Mouse (Mus musculus): Measurements from ENCODE around the gene Gm17019. TPM values are rescaled to one million over a fixed set of nuclear protein-coding genes. Genes with fewer than 3 reads are reported as not detected.
"Not testable (repeated sequence)": the region's sequence is repeated elsewhere in the genome, so short reads cannot be mapped to it uniquely, and the experiment has no call there.

Gene Gm17019
- total RNA-seq, 2 experiments from 2014 or later: not detected

DNA sequence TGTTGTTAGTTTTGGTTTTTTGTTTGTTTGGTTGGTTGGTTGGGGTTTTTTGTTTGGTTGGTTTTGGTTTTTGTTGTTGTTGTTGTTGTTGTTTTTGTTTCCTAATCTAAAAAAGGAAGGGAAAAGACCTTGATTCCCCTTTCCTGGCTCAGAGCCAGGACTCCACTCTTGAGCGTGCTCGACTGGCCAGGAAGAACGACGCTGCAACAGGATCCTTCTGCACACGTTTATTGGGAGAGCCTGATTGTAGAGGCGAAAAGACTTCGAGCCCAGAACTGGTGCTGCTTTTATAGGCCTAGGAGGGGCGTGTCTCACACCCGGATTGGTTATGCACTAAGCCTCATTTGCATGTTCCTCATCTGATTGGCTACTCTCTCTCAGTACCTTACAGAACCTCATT, 34.7 kb downstream of the Gm17019 start:
- ATAC-seq (replicated peaks; ENCODE audit: low FRiP score, low TSS enrichment, poor library complexity, severe bottlenecking): not testable (repeated sequence)

DNA sequence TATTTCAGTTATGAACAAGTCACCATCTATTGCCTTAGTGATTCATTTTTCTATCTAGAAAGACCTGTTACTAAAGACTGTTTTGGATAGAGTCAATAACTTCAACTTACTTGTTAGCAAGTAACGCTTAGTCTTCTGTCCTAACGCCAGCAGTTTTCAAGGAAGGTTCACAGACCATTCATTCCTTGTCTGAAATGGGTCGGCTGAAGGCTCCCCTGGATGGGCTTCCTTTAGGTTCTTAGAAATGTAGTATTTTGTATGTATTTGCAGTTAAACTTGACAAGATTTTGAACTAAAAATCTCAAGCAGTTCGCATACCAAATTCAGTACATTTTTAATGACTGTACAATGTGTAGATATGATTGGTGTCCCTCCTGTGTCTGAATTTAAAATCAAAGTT, 35.2 kb downstream of the Gm17019 start:
- not testable (repeated sequence) for ATAC-seq (replicated peaks; ENCODE audit: low FRiP score, low TSS enrichment, poor library complexity, severe bottlenecking)

DNA sequence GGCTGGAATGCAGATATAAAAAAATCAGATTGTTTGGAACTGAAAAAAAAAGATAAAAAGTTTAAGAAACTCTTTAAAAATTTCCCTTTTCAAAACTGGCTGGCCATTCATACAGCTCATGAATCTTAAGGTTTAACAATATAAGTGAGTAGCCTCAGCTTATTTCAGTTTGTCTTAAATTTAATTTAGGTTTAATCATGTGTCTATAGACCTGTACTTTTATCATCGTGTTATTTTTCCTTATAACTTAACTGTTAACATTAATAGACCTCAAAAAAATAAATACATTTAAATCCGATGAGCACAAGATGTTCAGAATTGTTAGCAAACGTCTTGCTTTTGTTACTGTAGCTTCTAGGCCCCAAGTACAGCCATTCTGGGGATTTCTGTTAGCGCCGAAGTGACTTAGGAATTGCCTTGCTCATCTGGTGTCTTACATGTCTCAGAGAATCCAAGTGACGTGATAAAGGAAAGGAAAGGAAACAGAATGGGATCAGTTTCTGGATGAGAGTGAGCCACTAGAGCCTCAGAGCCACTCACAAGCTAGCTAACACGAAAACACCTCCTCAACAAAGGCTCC, 36.0 kb downstream of the Gm17019 start:
- ATAC-seq (replicated peaks; ENCODE audit: low FRiP score, low TSS enrichment, poor library complexity, severe bottlenecking): not testable (repeated sequence)

DNA sequence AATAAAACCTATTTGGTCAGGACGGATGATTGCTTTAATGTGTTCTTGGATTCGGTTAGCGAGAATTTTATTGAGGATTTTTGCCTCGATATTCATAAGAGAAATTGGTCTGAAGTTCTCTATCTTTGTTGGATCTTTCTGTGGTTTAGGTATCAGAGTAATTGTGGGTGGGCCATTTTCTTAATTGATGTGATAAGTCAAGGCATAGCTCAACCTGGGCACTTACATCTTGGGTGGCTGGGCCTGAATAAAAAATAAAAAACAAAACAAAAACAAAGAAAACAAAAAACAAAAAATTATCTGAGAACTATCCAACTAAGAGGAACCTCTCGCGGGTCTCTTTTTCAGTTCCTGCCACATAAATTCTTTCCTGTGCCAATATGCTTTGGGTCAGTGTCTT, 38.7 kb downstream of the Gm17019 start:
- not testable (repeated sequence) for ATAC-seq (replicated peaks; ENCODE audit: low FRiP score, low TSS enrichment, poor library complexity, severe bottlenecking)

DNA sequence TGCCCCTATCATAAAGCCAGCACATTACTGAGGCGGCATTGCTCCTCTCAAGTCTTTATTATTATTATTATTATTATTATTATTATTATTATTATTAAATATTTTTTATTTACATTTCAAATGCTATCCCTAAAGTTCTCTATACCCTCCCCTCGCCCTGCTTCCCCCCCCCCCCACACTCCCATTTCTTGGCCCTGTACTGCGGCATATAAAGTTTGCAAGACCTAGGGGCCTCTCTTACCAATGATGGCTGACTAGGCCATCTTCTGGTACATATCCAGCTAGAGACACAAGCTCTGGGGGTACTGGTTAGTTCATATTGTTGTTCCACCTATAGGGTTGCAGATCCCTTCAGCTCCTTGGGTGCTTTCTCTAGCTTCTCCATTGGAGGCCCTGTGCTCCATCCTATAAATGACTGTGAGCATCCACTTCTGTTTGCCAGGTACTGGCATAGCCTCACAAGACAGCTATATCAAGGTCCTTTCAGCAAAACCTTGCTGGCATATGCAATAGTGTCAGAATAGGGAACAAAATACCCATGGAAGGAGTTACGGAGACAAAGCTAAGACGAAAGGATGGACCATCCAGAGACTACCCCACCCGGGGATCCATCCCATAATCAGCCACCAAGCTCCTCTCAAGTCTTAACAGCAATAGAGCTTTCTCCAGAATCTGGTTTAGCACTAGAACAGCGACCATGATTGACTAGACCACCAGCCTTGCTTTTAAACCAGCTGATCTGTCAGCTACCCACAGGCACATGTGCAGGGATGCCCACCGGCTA, 42.2 kb downstream of the Gm17019 start:
- not testable (repeated sequence) for ATAC-seq (replicated peaks; ENCODE audit: low FRiP score, low TSS enrichment, poor library complexity, severe bottlenecking)

DNA sequence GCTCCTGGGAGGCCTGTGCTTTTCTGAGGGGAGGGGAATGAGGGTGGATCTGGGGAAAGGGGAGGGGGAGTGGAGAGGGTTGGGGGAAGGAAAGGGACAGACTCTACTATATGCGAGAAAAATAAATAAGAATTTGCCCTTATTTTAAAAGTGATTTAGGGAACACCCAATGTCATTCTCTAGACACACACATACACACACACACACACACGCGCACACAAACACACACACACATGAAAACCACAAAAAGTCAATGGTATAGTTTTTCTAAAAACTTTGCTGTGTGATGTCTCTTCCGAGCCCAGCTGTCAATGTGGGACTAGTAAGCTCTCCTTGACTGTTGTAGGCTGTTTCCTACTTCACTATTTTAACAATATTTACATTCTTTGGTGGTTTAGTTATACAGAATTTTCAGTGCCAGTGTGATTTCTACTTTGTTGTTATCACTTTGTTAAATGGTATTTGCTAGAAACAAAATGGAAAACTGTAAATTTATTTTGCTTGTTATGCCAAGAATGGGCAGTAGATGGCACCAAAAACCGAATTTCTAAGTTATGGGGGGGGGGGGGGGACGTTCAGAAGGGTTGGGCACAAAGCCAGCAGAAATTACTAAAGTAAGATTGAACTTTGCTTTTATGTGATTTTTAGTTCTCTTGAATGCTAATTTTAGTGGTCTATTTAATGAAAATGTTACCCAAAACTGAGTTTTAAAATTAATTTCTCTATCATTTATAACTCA, 46.0 kb downstream of the Gm17019 start:
- ATAC-seq (replicated peaks; ENCODE audit: low FRiP score, low TSS enrichment, poor library complexity, severe bottlenecking): not testable (repeated sequence)

Other genes starting within 250 kb of the Gm17019 start
- not detected in 2 replicates for gene Gm9758, start 118.1 kb downstream of the Gm17019 start, total RNA-seq (2014; fragmentation: Nextera tagmentation)
- not detected in 2 replicates for gene Gm9758, start 118.1 kb downstream of the Gm17019 start, total RNA-seq (2017)
- not detected in 2 replicates for gene Speer4e, start 94.6 kb downstream of the Gm17019 start, total RNA-seq (2014; fragmentation: Nextera tagmentation)
- gene Speer4e, start 94.6 kb downstream of the Gm17019 start, total RNA-seq (2017): not detected in 2 replicates
- gene Gm10354, start 54.1 kb downstream of the Gm17019 start, total RNA-seq (2014; fragmentation: Nextera tagmentation): not detected in 2 replicates
- gene Gm10354, start 54.1 kb downstream of the Gm17019 start, total RNA-seq (2017): not detected in 2 replicates